Mouse (Mus musculus) G1E (cell line): ENCODE results near the gene Adam30. TPM values are rescaled to one million over a fixed set of nuclear protein-coding genes. Genes with fewer than 3 reads are reported as not detected.

ENCODE experiments used
- ATAC-seq: 2 replicates; pipeline ENCODE4 v1.8.0; 2016; ENCODE audit warnings: mild to moderate bottlenecking; ENCODE audit not compliant: insufficient number of reproducible peaks, poor library complexity, low FRiP score, severe bottlenecking; ENCODE audit errors: extremely low read depth
- DNase-seq: peaks from one replicate; pipeline ENCODE4 v3.0.0; 2012; ENCODE audit warnings: low spot score
- H3K27me3 ChIP-seq: 2 replicates; pipeline ENCODE4 v1.6.1; 2012; ENCODE audit warnings: mild to moderate bottlenecking, low read length, inconsistent platforms; ENCODE audit not compliant: insufficient read depth
- H3K36me3 ChIP-seq: replicated peaks from 2 replicates; pipeline ENCODE3; 2012; ENCODE audit warnings: mild to moderate bottlenecking, inconsistent platforms
- H3K4me1 ChIP-seq: 2 replicates; pipeline ENCODE4 v1.6.1; 2012; ENCODE audit warnings: low read depth, low read length, inconsistent platforms, mixed read lengths; ENCODE audit not compliant: insufficient read depth
- H3K4me3 ChIP-seq: 2 replicates; pipeline ENCODE4 v1.5.1; 2012; ENCODE audit warnings: low read depth, mild to moderate bottlenecking, inconsistent platforms, low read length, moderate library complexity, mixed read lengths
- H3K9me3 ChIP-seq: replicated peaks from 2 replicates; pipeline ENCODE4 v1.6.1; 2012; ENCODE audit warnings: inconsistent platforms
- CTCF ChIP-seq: IDR thresholded peaks from 2 replicates; pipeline ENCODE4 v1.5.1; 2012; ENCODE audit warnings: low read depth, low read length, inconsistent platforms, mixed read lengths
- GATA1 ChIP-seq: IDR thresholded peaks from 2 replicates; pipeline ENCODE4 v1.6.1; 2012; ENCODE audit warnings: borderline replicate concordance, low read length, inconsistent platforms, mixed read lengths
- GATA2 ChIP-seq: IDR thresholded peaks from 2 replicates; pipeline ENCODE4 v1.6.1; 2012; ENCODE audit warnings: low read depth, low read length, inconsistent platforms, borderline replicate concordance
- POLR2AphosphoS5 ChIP-seq: IDR thresholded peaks from 2 replicates; pipeline ENCODE4 v1.6.1; 2012; ENCODE audit warnings: low read depth, low read length, inconsistent platforms; ENCODE audit not compliant: insufficient replicate concordance
- TAL1 ChIP-seq: conservative IDR thresholded peaks from 2 replicates; pipeline ENCODE4 v1.6.1; 2012; ENCODE audit warnings: low read depth, low read length, inconsistent platforms, mixed read lengths
- polyA plus RNA-seq: library from polyadenylated mRNA; stranded (reverse); fragments of >175 nt; gene quantifications from 2 replicates; pipeline ENCODE4 v1.2.3, GENCODE M21; 2012
- total RNA-seq, 2 experiments: library from RNA; stranded (forward) in 1 of 2; stranded (reverse) in 1 of 2; fragments of 200-1000 nt in 1 of 2; fragments of >200 nt in 1 of 2; fragmentation: Nextera tagmentation in 1 of 2; gene quantifications; 2 replicates each; pipeline ENCODE4 v1.2.3; 2014 to 2017

The Adam30 gene
- total and polyA plus RNA-seq, 3 experiments: 0.05 TPM; not detected in 2

GRCm38 (mm10) chr3:98199747-98200146 is 39.3 kb downstream of the Adam30 start:
- Histone ChIP-seq H3K4me3 (no peak overlapping the region), H3K27me3 (no peaks in the 10 kb centered on the region), H3K36me3 (no peaks in the 10 kb centered on the region), H3K9me3 (peaks cover 38% of the 10 kb centered on the region), H3K4me1 (no peaks in the 10 kb centered on the region)
- ATAC-seq: no peak
- no peak for TF ChIP-seq GATA1
- TF ChIP-seq CTCF: no peak
- no peak for TF ChIP-seq TAL1
- TF ChIP-seq GATA2: no peak
- TF ChIP-seq POLR2AphosphoS5: no peak
- DNase-seq: no peak

DNA sequence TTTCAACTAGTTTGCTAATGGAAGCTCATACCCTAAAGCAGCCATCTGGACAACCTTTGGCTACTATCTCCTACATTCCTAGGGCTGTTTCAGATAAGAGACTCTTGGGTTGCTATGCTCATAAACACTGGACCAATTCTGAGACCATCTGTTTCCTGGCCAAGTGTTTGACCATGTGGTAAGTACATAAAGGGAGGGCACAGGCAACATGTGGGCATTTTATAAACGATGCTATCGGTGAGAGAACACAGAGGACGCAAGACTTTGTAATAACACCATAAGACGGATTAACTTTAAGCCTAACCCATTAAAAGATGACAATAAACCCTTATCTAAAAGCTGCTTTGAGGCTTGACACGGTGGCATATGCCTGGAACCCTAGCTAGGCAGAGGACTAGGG is 42.9 kb downstream of the Adam30 start:
- TF ChIP-seq GATA2: no peak
- TF ChIP-seq CTCF: no peak
- TF ChIP-seq GATA1: no peak
- no peak for TF ChIP-seq TAL1
- TF ChIP-seq POLR2AphosphoS5: no peak
- H3K4me3 ChIP-seq: no peak overlapping the region
- ATAC-seq: no peak
- no peak for DNase-seq
- peaks cover 41% of the 10 kb centered on the region for H3K9me3 ChIP-seq
- H3K36me3 ChIP-seq: no peaks in the 10 kb centered on the region
- H3K4me1 ChIP-seq: no peaks in the 10 kb centered on the region
- H3K27me3 ChIP-seq: no peaks in the 10 kb centered on the region

GRCm38 (mm10) chr3:98206977-98207376 is 46.5 kb downstream of the Adam30 start:
- no peaks in the 10 kb centered on the region for H3K27me3 ChIP-seq
- no peak for TF ChIP-seq TAL1
- no peak for TF ChIP-seq GATA2
- TF ChIP-seq POLR2AphosphoS5: no peak
- no peak for TF ChIP-seq GATA1
- TF ChIP-seq CTCF: no peak
- H3K4me1 ChIP-seq: no peaks in the 10 kb centered on the region
- no peak overlapping the region for H3K4me3 ChIP-seq
- peaks cover 37% of the 10 kb centered on the region for H3K9me3 ChIP-seq
- no peak for DNase-seq
- ATAC-seq: no peak
- no peaks in the 10 kb centered on the region for H3K36me3 ChIP-seq

- Histone ChIP-seq H3K4me3 (no peak overlapping the region), H3K4me1 (no peaks in the 10 kb centered on the region), H3K36me3 (no peaks in the 10 kb centered on the region), H3K9me3 (peaks cover 30% of the 10 kb centered on the region), H3K27me3 (no peaks in the 10 kb centered on the region)
- no peak for TF ChIP-seq TAL1
- no peak for TF ChIP-seq POLR2AphosphoS5
- no peak for TF ChIP-seq GATA2
- TF ChIP-seq CTCF: no peak
- no peak for TF ChIP-seq GATA1
- ATAC-seq: no peak
- DNase-seq: no peak
Observed at GRCm38 (mm10) chr3:98209161-98209560, 48.7 kb downstream of the Adam30 start.

DNA sequence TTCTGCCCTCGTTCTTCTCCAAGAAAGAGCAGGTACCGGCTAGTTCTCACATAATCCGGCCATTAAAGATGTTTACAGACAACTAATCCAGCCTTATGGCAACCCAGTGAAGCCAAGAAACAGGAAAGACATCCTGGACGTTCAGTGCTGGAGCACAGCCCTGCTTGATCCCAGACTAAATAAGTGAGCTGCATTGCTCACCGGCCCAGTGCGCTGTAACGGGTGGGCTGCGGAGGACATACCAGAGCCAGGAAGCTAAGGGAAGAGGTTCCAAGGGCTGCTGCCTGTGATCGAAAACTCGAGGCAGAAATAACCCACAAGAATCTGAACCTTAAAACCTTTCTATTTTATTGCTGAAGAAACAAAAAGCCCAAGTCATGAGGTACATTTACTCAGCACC is 50.4 kb downstream of the Adam30 start:
- DNase-seq: no peak
- H3K36me3 ChIP-seq: no peaks in the 10 kb centered on the region
- TF ChIP-seq POLR2AphosphoS5 (no peak), GATA1 (no peak), GATA2 (no peak), TAL1 (no peak), CTCF (no peak)
- peaks cover 27% of the 10 kb centered on the region for H3K9me3 ChIP-seq
- no peaks in the 10 kb centered on the region for H3K4me1 ChIP-seq
- ATAC-seq: no peak
- H3K4me3 ChIP-seq: no peak overlapping the region
- no peaks in the 10 kb centered on the region for H3K27me3 ChIP-seq

GRCm38 (mm10) chr3:98211301-98212081 is 51.1 kb downstream of the Adam30 start:
- no peaks in the 10 kb centered on the region for H3K36me3 ChIP-seq
- no peak for TF ChIP-seq CTCF
- TF ChIP-seq GATA2: no peak
- no peak for TF ChIP-seq GATA1
- TF ChIP-seq POLR2AphosphoS5: no peak
- no peak for TF ChIP-seq TAL1
- DNase-seq (no peak), ATAC-seq (no peak)
- H3K9me3 ChIP-seq: peaks cover 25% of the 10 kb centered on the region
- no peak overlapping the region for H3K4me3 ChIP-seq
- no peaks in the 10 kb centered on the region for H3K4me1 ChIP-seq
- H3K27me3 ChIP-seq: no peaks in the 10 kb centered on the region

Other genes starting within 250 kb of the Adam30 start
- gene Notch2, start 147.1 kb upstream of the Adam30 start, total RNA-seq (2014; fragmentation: Nextera tagmentation): not detected in 2 replicates
- gene Notch2, start 147.1 kb upstream of the Adam30 start, total RNA-seq (2017): under 0.01 TPM in 1 of 2 replicates, not detected in the other
- not detected in 2 replicates for gene Notch2, start 147.1 kb upstream of the Adam30 start, polyA plus RNA-seq
- gene Reg4, start 61.5 kb downstream of the Adam30 start, total RNA-seq (2014; fragmentation: Nextera tagmentation): not detected in 2 replicates
- 0.12 TPM in 1 of 2 replicates, not detected in the other for gene Reg4, start 61.5 kb downstream of the Adam30 start, total RNA-seq (2017)
- not detected in 2 replicates for gene Reg4, start 61.5 kb downstream of the Adam30 start, polyA plus RNA-seq
- gene Hmgcs2, start 119.8 kb downstream of the Adam30 start, total RNA-seq (2014; fragmentation: Nextera tagmentation): not detected in 2 replicates
- gene Hmgcs2, start 119.8 kb downstream of the Adam30 start, total RNA-seq (2017): 0.06 TPM in 1 of 2 replicates, not detected in the other
- gene Hmgcs2, start 119.8 kb downstream of the Adam30 start, polyA plus RNA-seq: not detected in 2 replicates
- gene Phgdh, start 179.4 kb downstream of the Adam30 start, total RNA-seq (2014; fragmentation: Nextera tagmentation): not detected in 2 replicates
- 0.12 TPM in 1 of 2 replicates, not detected in the other for gene Phgdh, start 179.4 kb downstream of the Adam30 start, total RNA-seq (2017)
- not detected in 2 replicates for gene Phgdh, start 179.4 kb downstream of the Adam30 start, polyA plus RNA-seq
- gene Zfp697, start 221.8 kb downstream of the Adam30 start, total RNA-seq (2014; fragmentation: Nextera tagmentation): not detected in 2 replicates
- gene Zfp697, start 221.8 kb downstream of the Adam30 start, total RNA-seq (2017): 0.06 and 0.16 TPM in 2 replicates
- not detected in 2 replicates for gene Zfp697, start 221.8 kb downstream of the Adam30 start, polyA plus RNA-seq